Mouse (Mus musculus) lung, embryonic 15.5 days (tissue): ENCODE data around the gene Nmrk1. TPM values are rescaled to one million over a fixed set of nuclear protein-coding genes. Genes with fewer than 3 reads are reported as not detected.

Source experiments
- ATAC-seq: fragments of 200-750 bp; cut with Nextera tagmentation; 2 replicates; pipeline ENCODE4 v1.8.0; 2017; ENCODE audit warnings: moderate number of reproducible peaks, borderline replicate concordance; ENCODE audit not compliant: low FRiP score, low TSS enrichment; ENCODE audit errors: extremely low read depth
- H3K27ac ChIP-seq: fragments of 300-500 bp; sonication (generic); 2 replicates; pipeline ENCODE4 v1.5.1; 2015; ENCODE audit warnings: moderate library complexity, mild to moderate bottlenecking, inconsistent platforms
- H3K27me3 ChIP-seq: fragments of 300-500 bp; sonication (generic); 2 replicates; pipeline ENCODE4 v1.6.1; 2015; ENCODE audit warnings: inconsistent platforms
- H3K36me3 ChIP-seq: fragments of 300-500 bp; sonication (generic); 2 replicates; pipeline ENCODE4 v1.6.1; 2015; ENCODE audit warnings: inconsistent platforms
- H3K4me1 ChIP-seq: fragments of 300-500 bp; sonication (generic); 2 replicates; pipeline ENCODE4 v1.6.1; 2015; ENCODE audit warnings: inconsistent platforms
- H3K4me2 ChIP-seq: fragments of 300-500 bp; sonication (generic); 2 replicates; pipeline ENCODE4 v1.6.1; 2015; ENCODE audit warnings: inconsistent platforms, mild to moderate bottlenecking, moderate library complexity
- H3K4me3 ChIP-seq: fragments of 300-500 bp; sonication (generic); 2 replicates; pipeline ENCODE4 v1.5.1; 2015; ENCODE audit warnings: mild to moderate bottlenecking, inconsistent platforms
- H3K9ac ChIP-seq: fragments of 300-500 bp; sonication (generic); 2 replicates; pipeline ENCODE4 v1.6.1; 2015; ENCODE audit warnings: inconsistent platforms
- H3K9me3 ChIP-seq: fragments of 300-500 bp; sonication (generic); 2 replicates; pipeline ENCODE4 v1.6.1; 2016; ENCODE audit warnings: inconsistent platforms
- WGBS: fragments of 180-500 bp; shearing (Covaris S2); methylation state at CpG from one replicate; pipeline ENCODE4 v1.1.7; 2015; 5-methylcytosine and 5-hydroxymethylcytosine counted together
- polyA plus RNA-seq: library from polyadenylated mRNA; unstranded; fragments of >200 nt; fragmentation: Nextera tagmentation; extraction: Ambion mirVana; gene quantifications from 2 replicates; pipeline ENCODE4 v1.2.1, GENCODE M21; 2015

The Nmrk1 gene
- polyA plus RNA-seq, 1 experiment from 2014 or later: 11.0 TPM

- no peaks in the 10 kb centered on the region for H3K9me3 ChIP-seq
- no peak overlapping the region for H3K9ac ChIP-seq
- H3K27ac ChIP-seq: no peak overlapping the region
- no peak for ATAC-seq
- 45% methylated on average over 4 of the region's 4 CpGs for WGBS
- no peaks in the 10 kb centered on the region for H3K27me3 ChIP-seq
- no peaks in the 10 kb centered on the region for H3K36me3 ChIP-seq
- H3K4me3 ChIP-seq: no peak overlapping the region
- peak overlapping the region; percentile 73 for H3K4me2 ChIP-seq
- peaks cover 41% of the 10 kb centered on the region for H3K4me1 ChIP-seq
Observed at GRCm38 (mm10) chr19:18673116-18673515, 41.4 kb downstream of the Nmrk1 start.

- H3K27ac ChIP-seq: no peak overlapping the region
- no peak overlapping the region for H3K4me2 ChIP-seq
- H3K4me3 ChIP-seq: no peak overlapping the region
- H3K9ac ChIP-seq: no peak overlapping the region
- H3K9me3 ChIP-seq: no peaks in the 10 kb centered on the region
- WGBS: 66% methylated on average over 4 of the region's 4 CpGs
- H3K36me3 ChIP-seq: peaks cover 15% of the 10 kb centered on the region
- no peaks in the 10 kb centered on the region for H3K4me1 ChIP-seq
- ATAC-seq: no peak
- H3K27me3 ChIP-seq: no peaks in the 10 kb centered on the region
Observed at GRCm38 (mm10) chr19:18682142-18682541, 50.4 kb downstream of the Nmrk1 start.

- no peak overlapping the region for H3K9ac ChIP-seq
- no peak overlapping the region for H3K4me2 ChIP-seq
- H3K4me1 ChIP-seq: no peaks in the 10 kb centered on the region
- no peak overlapping the region for H3K4me3 ChIP-seq
- no peaks in the 10 kb centered on the region for H3K27me3 ChIP-seq
- H3K27ac ChIP-seq: no peak overlapping the region
- ATAC-seq: no peak
- no peaks in the 10 kb centered on the region for H3K9me3 ChIP-seq
- peaks cover 3% of the 10 kb centered on the region; the same call in 1 of the 2 replicates for H3K36me3 ChIP-seq
- 70% methylated on average over 3 of the region's 3 CpGs for WGBS
Observed at GRCm38 (mm10) chr19:18687556-18687955, 55.8 kb downstream of the Nmrk1 start.

- Histone ChIP-seq H3K36me3 (peaks cover 12% of the 10 kb centered on the region), H3K9me3 (no peaks in the 10 kb centered on the region), H3K4me3 (no peak overlapping the region), H3K27ac (no peak overlapping the region), H3K4me2 (no peak overlapping the region), H3K4me1 (no peaks in the 10 kb centered on the region), H3K27me3 (no peaks in the 10 kb centered on the region), H3K9ac (no peak overlapping the region)
- WGBS: 62% methylated on average over 3 of the region's 3 CpGs
- ATAC-seq: no peak
Observed at GRCm38 (mm10) chr19:18692176-18692575, 60.4 kb downstream of the Nmrk1 start.

DNA sequence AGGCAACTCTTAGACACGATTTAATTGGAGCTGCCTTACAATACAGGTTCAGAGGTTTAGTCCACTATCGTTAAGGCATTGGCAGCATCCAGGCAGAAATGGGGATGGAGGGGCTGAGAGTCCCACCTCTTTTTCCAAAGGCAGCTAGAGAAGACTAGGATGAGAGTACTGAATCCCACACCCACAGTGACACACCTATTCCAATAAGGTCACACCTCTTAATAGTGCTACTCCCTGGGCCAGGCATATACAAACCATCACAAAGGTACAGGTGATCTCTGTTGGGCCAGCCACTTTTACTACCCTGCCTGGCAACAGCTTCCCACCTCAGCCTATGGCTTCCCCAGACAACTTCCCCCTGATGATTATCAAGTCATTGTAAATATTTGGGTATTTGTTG is 61.0 kb downstream of the Nmrk1 start:
- no peak overlapping the region for H3K9ac ChIP-seq
- H3K9me3 ChIP-seq: no peaks in the 10 kb centered on the region
- peaks cover 12% of the 10 kb centered on the region for H3K36me3 ChIP-seq
- no peak overlapping the region for H3K27ac ChIP-seq
- H3K4me2 ChIP-seq: no peak overlapping the region
- ATAC-seq: no peak
- no peak overlapping the region for H3K4me3 ChIP-seq
- 84% methylated on average over 2 of the region's 2 CpGs for WGBS
- H3K4me1 ChIP-seq: no peaks in the 10 kb centered on the region
- no peaks in the 10 kb centered on the region for H3K27me3 ChIP-seq

GRCm38 (mm10) chr19:18695116-18695515 is 63.4 kb downstream of the Nmrk1 start:
- Histone ChIP-seq H3K9me3 (no peaks in the 10 kb centered on the region), H3K27ac (no peak overlapping the region), H3K36me3 (peaks cover 12% of the 10 kb centered on the region), H3K9ac (no peak overlapping the region), H3K4me3 (no peak overlapping the region), H3K4me1 (no peaks in the 10 kb centered on the region), H3K27me3 (no peaks in the 10 kb centered on the region), H3K4me2 (no peak overlapping the region)
- no peak for ATAC-seq
- WGBS: 92% methylated on average over 3 of the region's 3 CpGs

DNA sequence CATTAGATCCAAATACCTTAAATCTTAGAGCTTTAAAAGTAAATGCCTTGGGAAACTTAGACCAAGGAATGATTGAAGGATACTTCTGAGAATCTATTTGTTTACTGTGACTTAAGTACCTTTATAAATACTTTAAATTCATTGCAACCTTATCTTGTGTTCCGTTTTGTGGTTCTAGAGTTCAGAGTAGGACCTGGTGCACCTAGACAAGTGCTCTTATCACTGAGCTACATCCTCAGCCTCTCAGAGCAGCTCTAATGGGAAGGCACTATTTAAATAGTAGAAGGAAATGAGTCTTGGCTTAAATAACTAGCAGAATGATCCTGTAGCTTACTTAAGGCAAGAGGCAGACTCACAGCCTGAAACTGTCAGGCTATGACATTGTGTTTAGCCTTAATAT is 63.8 kb downstream of the Nmrk1 start:
- Histone ChIP-seq H3K4me2 (no peak overlapping the region), H3K9ac (no peak overlapping the region), H3K27me3 (no peaks in the 10 kb centered on the region), H3K4me3 (no peak overlapping the region), H3K27ac (no peak overlapping the region), H3K9me3 (no peaks in the 10 kb centered on the region), H3K36me3 (peaks cover 12% of the 10 kb centered on the region), H3K4me1 (no peaks in the 10 kb centered on the region)
- no peak for ATAC-seq
- WGBS: 45% methylated on average over 1 of the region's 1 CpGs

Other genes starting within 250 kb of the Nmrk1 start
- 102 and 103 TPM in 2 replicates for gene Ostf1, start 127 bp upstream of the Nmrk1 start, polyA plus RNA-seq
- gene Carnmt1, start 38.8 kb downstream of the Nmrk1 start, polyA plus RNA-seq: 28.0 and 29.2 TPM in 2 replicates
- 37.3 and 37.4 TPM in 2 replicates for gene D030056L22Rik, start 81.2 kb downstream of the Nmrk1 start, polyA plus RNA-seq
- 1.0 and 1.6 TPM in 2 replicates for gene Trpm6, start 118.0 kb downstream of the Nmrk1 start, polyA plus RNA-seq